Mouse (Mus musculus) thymus, adult 2 months (tissue): ENCODE results near the gene Kdm4a.

Source experiments
- CTCF ChIP-seq: fragments of 200-500 bp; IDR thresholded peaks from 2 replicates; pipeline ENCODE4 v1.5.1; 2012; ENCODE audit warnings: mild to moderate bottlenecking, control low read depth, low read length, moderate library complexity, borderline replicate concordance; ENCODE audit not compliant: control insufficient read depth, poor library complexity, insufficient read depth; ENCODE audit errors: extremely low read depth
- POLR2A ChIP-seq: fragments of 200-500 bp; IDR thresholded peaks from 2 replicates; pipeline ENCODE4 v1.6.1; 2012; ENCODE audit warnings: mild to moderate bottlenecking, low read length, control low read depth, moderate library complexity; ENCODE audit not compliant: control insufficient read depth, poor library complexity, insufficient read depth; ENCODE audit errors: extremely low read depth

DNA sequence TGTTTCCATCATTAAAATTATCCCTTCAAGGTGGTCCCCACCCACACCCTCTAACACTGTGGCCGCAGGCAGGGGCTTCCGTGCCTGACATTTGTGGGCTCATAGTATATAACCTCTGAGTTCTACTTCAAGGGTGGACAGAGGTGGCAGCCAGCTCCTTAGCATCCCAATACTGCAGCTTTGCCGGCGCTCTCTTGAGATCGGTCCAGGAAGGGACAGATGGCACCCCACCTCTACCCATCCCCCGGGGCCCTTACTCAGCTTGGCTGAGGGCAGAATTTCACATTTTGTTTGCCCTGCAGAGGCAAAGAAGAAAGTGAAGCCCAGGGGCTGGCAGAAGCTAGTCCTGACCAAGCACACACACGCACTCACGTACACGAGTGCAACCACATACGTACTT, 42.5 kb downstream of the Kdm4a start:
- TF ChIP-seq POLR2A = no peak
- no peak for TF ChIP-seq CTCF
